Mouse (Mus musculus) gastrocnemius, adult 18-20 months (tissue): Measurements from ENCODE around the gene Ada. TPM values are rescaled to one million over a fixed set of nuclear protein-coding genes. Genes with fewer than 3 reads are reported as not detected.

ENCODE experiments used
- DNase-seq: peaks from one replicate; pipeline ENCODE4 v3.0.0; 2021; ENCODE audit warnings: low spot score
- total RNA-seq, 2 experiments: library from RNA; stranded (reverse); gene quantifications; 2 replicates each; pipeline ENCODE4 v1.2.3; 2021

The Ada gene
- total RNA-seq, 2 experiments from 2014 or later = 0.26 to 0.43 TPM

GRCm38 (mm10) chr2:163735163-163735562, 14.9 kb downstream of the Ada start:
- DNase-seq = no peak

GRCm38 (mm10) chr2:163732021-163732420, 18.0 kb downstream of the Ada start:
- no peak for DNase-seq

- no peak for DNase-seq
These were observed 21.7 kb downstream of the Ada start for GRCm38 (mm10) chr2:163728300-163728699.

- DNase-seq = no peak
These were observed 23.2 kb downstream of the Ada start for GRCm38 (mm10) chr2:163726766-163727393.

GRCm38 (mm10) chr2:163722550-163722949, 27.5 kb downstream of the Ada start:
- no peak for DNase-seq

GRCm38 (mm10) chr2:163719616-163720015, 30.4 kb downstream of the Ada start:
- DNase-seq = no peak

GRCm38 (mm10) chr2:163718951-163719603, 31.0 kb downstream of the Ada start:
- peak; percentile 82 for DNase-seq

GRCm38 (mm10) chr2:163718526-163718925, 31.5 kb downstream of the Ada start:
- DNase-seq = peak; percentile 57

- DNase-seq = no peak
These were observed 33.2 kb downstream of the Ada start for GRCm38 (mm10) chr2:163716853-163717252.

- DNase-seq = peak; percentile 60
These were observed 33.6 kb downstream of the Ada start for GRCm38 (mm10) chr2:163716448-163716847.

GRCm38 (mm10) chr2:163713340-163713739, 36.7 kb downstream of the Ada start:
- DNase-seq = peak; percentile 18

GRCm38 (mm10) chr2:163712874-163713273, 37.2 kb downstream of the Ada start:
- no peak for DNase-seq

GRCm38 (mm10) chr2:163712473-163712872, 37.6 kb downstream of the Ada start:
- DNase-seq = no peak

- no peak for DNase-seq
These were observed 38.6 kb downstream of the Ada start for GRCm38 (mm10) chr2:163711368-163711868.

GRCm38 (mm10) chr2:163710606-163711159, 39.4 kb downstream of the Ada start:
- DNase-seq = peak; percentile 25

GRCm38 (mm10) chr2:163710000-163710399, 40.0 kb downstream of the Ada start:
- no peak for DNase-seq

- no peak for DNase-seq
These were observed 41.2 kb downstream of the Ada start for GRCm38 (mm10) chr2:163708763-163709250.

GRCm38 (mm10) chr2:163708321-163708720, 41.7 kb downstream of the Ada start:
- no peak for DNase-seq

- DNase-seq = no peak
These were observed 46.3 kb downstream of the Ada start for GRCm38 (mm10) chr2:163703599-163704260.

- DNase-seq = no peak
These were observed 47.1 kb downstream of the Ada start for GRCm38 (mm10) chr2:163702921-163703320.

GRCm38 (mm10) chr2:163702431-163702830, 47.6 kb downstream of the Ada start:
- DNase-seq = no peak
